In genomic region chr7:18923711-18924191, GRCm38 (mm10) we compare ENCODE assay signal across 11 mouse cellular contexts. TPM values are rescaled to one million over a fixed set of nuclear protein-coding genes. Genes with fewer than 3 reads are reported as not detected.
DNase-seq lines count a peak whose midpoint lies in the region; ATAC-seq lines count a peak whose summit lies in the region.
"Had no signal": no experiment of that assay in that cellular context is flagged by ENCODE, and none has a peak within 500 bp of the region (broad histone marks: within the 10 kb centered on the region; RNA-seq: fewer than 3 reads in every experiment).

No protein-coding gene starts in this region.

- no peaks in the 10 kb centered on the region for H3K9me3 ChIP-seq in forebrain, embryonic 12.5 days
- H3K9me3 ChIP-seq: embryonic facial prominence, embryonic 12.5 days; heart, embryonic 13.5 days had no signal

- H3K4me1 ChIP-seq in forebrain, embryonic 12.5 days, result peaks cover 66% of the 10 kb centered on the region

- peak; percentile 53 for DNase-seq in layer of hippocampus, adult 9-11 months
- DNase-seq in layer of hippocampus, adult 18-20 months (ENCODE audit: low spot score in 2 of 2), result no peak
- DNase-seq in left cerebral cortex, postnatal 36 days (ENCODE audit: low spot score in 2 of 2), result peak; percentile 45 to 58
- DNase-seq in retina, postnatal 1 day, result peak; percentile 66
- DNase-seq in lung, postnatal 14 days, result no peak
- no peak for DNase-seq in spleen, postnatal 36 days (ENCODE audit: low spot score in 2 of 2)
- DNase-seq in ovary, postnatal 36 days (ENCODE audit: low spot score), result no peak
- DNase-seq: lung, adult 2 months had no signal

- no peaks in the 10 kb centered on the region; the same call in 1 of the 2 replicates for H3K27me3 ChIP-seq in forebrain, embryonic 12.5 days

- peak; percentile 15; the same call in 1 of the 2 replicates for ATAC-seq in forebrain, embryonic 12.5 days (ENCODE audit: low FRiP score)

- H3K4me2 ChIP-seq in forebrain, embryonic 12.5 days, result peak overlapping the region; percentile 36
- H3K4me2 ChIP-seq: embryonic facial prominence, embryonic 12.5 days; heart, embryonic 13.5 days had no signal

- H3K27ac ChIP-seq in forebrain, embryonic 12.5 days, result peak overlapping the region; percentile 94
- H3K27ac ChIP-seq: embryonic facial prominence, embryonic 12.5 days; heart, embryonic 13.5 days had no signal

- H3K36me3 ChIP-seq in forebrain, embryonic 12.5 days (replicated peaks), result no peaks in the 10 kb centered on the region
- H3K36me3 ChIP-seq: embryonic facial prominence, embryonic 12.5 days; heart, embryonic 13.5 days had no signal

- peak overlapping the region; percentile 44 for H3K9ac ChIP-seq in forebrain, embryonic 12.5 days
- H3K9ac ChIP-seq: embryonic facial prominence, embryonic 12.5 days; heart, embryonic 13.5 days had no signal

- H3K4me3 ChIP-seq in forebrain, embryonic 12.5 days (replicated peaks), result peak overlapping the region; percentile 2; the same call in 1 of the 2 replicates
- H3K4me3 ChIP-seq: embryonic facial prominence, embryonic 12.5 days; heart, embryonic 13.5 days had no signal

- intact Hi-C loops in left cerebral cortex, postnatal 36 days (cut with DNase I), result loop anchor here (2.0 kb wide), 1 partner anchor 67 kb away; the partner anchor contains the start of gene Mypop

- WGBS in forebrain, embryonic 12.5 days, result 15% methylated on average over 4 of the region's 4 CpGs

RNA-seq across cellular contexts. Expression of gene Nova2, which starts 1.9 kb away (rescaled TPM):
- total RNA-seq in layer of hippocampus, adult 18-20 months (2021), result 10 to 100 TPM; 76.3 to 79.4 TPM
- polyA plus RNA-seq in forebrain, embryonic 12.5 days (2016; fragmentation: Nextera tagmentation; extraction: Ambion mirVana), result 10.8 and 11.3 TPM in 2 replicates
- 10 to 100 TPM; 75.3 to 88.8 TPM for total RNA-seq in left cerebral cortex, postnatal 36 days (2021)

RNA-seq across cellular contexts. Expression of gene Ccdc61, which starts 13.5 kb away (rescaled TPM):
- 10 to 100 TPM; 10.4 to 10.9 TPM for total RNA-seq in layer of hippocampus, adult 18-20 months (2021)
- polyA plus RNA-seq in forebrain, embryonic 12.5 days (2016; fragmentation: Nextera tagmentation; extraction: Ambion mirVana), result 39.7 and 41.0 TPM in 2 replicates
- 10 to 100 TPM; 10.6 to 11.0 TPM for total RNA-seq in left cerebral cortex, postnatal 36 days (2021)

RNA-seq across cellular contexts. Expression of gene Pglyrp1, which starts 52.6 kb away (rescaled TPM):
- total RNA-seq in layer of hippocampus, adult 18-20 months (2021), result 10 to 100 TPM; 15.5 to 23.3 TPM
- 1.8 and 3.1 TPM in 2 replicates for polyA plus RNA-seq in forebrain, embryonic 12.5 days (2016; fragmentation: Nextera tagmentation; extraction: Ambion mirVana)
- 10 to 100 TPM; 20.5 to 21.9 TPM for total RNA-seq in left cerebral cortex, postnatal 36 days (2021)

Comparison
In these comparisons a context has a peak if more than half of its experiments do, and no peak if none do; other contexts are left out.
1. DNase-seq: peak in layer of hippocampus, adult 9-11 months (single experiment), left cerebral cortex, postnatal 36 days (2 of 2) and retina, postnatal 1 day (single experiment); none in layer of hippocampus, adult 18-20 months (0 of 2), lung, postnatal 14 days (single experiment), spleen, postnatal 36 days (0 of 2) and ovary, postnatal 36 days (single experiment).